Mouse (Mus musculus): ENCODE results near the gene Gm15097. TPM values are rescaled to one million over a fixed set of nuclear protein-coding genes. Genes with fewer than 3 reads are reported as not detected.

The Gm15097 gene
- polyA plus RNA-seq (2014; fragmentation: Illumina TruSeq; extraction: RNeasy Lipid Tissue Mini Kit (QIAGEN cat#74804); ENCODE audit: insufficient read depth, low read depth, low replicate concordance) = not detected

GRCm38 (mm10) chrX:149784173-149784572 lies at the start of gene Gm15097:
Gene Gm15097 (plus strand): TSS chrX:149784473.

Other genes with a start within 250 kb of the Gm15097 start
- gene Gm10439, start 189.9 kb upstream of the Gm15097 start, polyA plus RNA-seq (2014; fragmentation: Illumina TruSeq; extraction: RNeasy Lipid Tissue Mini Kit (QIAGEN cat#74804); ENCODE audit: insufficient read depth, low read depth, low replicate concordance) = not detected
- not detected for gene Gm15091, start 157.2 kb downstream of the Gm15097 start, polyA plus RNA-seq (2014; fragmentation: Illumina TruSeq; extraction: RNeasy Lipid Tissue Mini Kit (QIAGEN cat#74804); ENCODE audit: insufficient read depth, low read depth, low replicate concordance)

All from lung, adult 10 weeks (tissue).